Mouse (Mus musculus) natural killer cell, adult 2 months (primary cell): ENCODE results near the gene Prdx1.
"Not testable (repeated sequence)": the region's sequence is repeated elsewhere in the genome, so short reads cannot be mapped to it uniquely, and the experiment has no call there.

Source experiments
- DNase-seq, 2 experiments: peaks; one replicate each; pipeline ENCODE4 v3.0.0; 2022; ENCODE audit warnings: low spot score in 2 of 2

The Prdx1 gene

DNA sequence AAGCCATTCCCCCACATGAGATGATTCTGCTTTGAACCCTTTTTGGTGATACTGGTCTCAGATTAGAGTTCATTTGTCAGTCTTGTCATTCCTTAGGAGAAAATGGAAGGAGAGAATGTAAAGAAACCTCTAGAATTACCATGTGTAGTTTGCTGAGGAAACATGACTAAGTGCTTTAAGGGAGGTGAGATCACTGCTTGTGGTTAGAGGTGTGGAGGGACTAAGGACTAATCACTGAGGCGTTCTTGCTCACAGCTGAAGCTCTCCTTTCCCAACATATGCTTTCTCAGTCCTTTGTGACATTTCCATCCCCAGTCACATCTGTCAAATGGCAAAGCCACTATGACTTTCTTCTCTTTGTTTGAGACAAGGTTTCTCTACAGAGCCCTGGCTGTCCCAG is 7.5 kb upstream of the Prdx1 start:
- no peak for DNase-seq

DNA sequence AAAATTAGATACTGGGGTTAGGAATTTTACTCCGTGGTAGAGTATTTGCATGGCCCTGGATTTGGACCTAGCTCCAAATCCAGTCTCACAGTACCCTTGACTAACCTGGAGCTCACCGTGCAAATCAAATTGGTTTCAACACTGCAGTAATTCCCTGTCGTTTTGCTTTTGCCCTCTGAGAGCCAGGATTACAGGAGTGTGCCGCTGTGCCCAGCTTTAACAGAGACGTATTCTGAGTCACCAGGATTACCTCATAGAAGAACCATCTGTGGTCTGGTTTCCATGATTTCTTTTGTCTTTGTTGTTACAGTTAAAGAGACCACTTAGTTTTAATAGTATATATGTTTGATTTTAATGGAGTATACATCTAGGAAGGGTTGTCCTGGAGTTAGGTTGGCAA is 6.2 kb upstream of the Prdx1 start:
- DNase-seq = no peak

DNA sequence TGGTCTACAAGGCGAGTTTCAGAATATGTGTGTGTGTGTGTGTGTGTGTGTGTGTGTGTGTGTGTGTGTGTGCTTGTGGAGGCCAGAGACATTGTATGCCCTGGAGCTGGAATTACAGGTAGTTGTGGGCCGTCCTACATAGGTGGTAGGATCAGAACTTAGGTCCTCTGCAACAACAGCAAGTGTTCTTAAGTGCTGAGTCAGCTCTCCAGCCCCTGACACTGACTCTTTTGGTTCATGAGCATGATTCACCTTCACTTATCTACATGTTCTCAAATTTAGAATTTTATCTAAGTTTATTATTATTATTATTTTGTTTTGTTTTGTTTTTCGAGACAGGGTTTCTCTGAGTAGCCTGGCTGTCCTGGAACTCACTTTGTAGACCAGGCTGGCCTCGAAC is 4.8 kb upstream of the Prdx1 start:
- not testable (repeated sequence) for DNase-seq

DNA sequence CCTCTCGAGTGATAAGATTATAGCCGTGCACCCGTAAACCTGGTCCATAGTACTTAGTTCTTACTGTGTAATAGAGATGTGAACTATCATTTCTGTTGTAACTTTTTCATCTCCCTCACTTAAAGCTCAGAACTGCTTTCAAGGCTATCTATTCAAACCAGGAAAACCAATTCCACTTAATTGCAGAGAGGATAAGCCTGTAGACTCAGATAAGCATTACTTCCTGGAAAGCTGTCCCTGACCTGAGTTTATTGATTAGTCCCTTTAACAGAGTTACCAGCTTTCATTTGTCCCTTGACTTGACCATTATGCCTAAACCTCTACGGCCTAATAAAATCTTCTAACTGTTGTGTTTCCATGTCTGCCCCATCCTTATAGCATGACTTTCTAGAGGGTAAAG is 1.4 kb upstream of the Prdx1 start:
- DNase-seq = no peak

DNA sequence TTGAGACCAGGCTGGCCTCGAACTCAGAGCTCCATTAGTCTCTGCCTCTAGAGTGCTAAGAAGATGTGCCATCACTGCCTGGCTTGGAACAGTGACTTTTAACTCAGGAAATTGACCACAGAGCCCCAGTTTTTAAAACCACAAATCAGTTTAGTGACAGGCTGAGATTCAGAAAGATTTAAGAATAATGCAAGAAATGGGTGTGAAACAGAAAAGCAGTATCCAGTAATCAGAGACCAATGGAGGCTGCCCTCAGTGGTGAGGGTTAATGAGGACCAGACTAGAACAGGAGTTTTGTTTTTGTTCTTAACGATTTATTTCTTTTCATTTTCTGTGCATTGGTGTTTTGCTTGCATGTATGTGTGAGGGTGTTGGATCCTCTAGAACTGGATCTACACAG is 679 bp upstream of the Prdx1 start:
- DNase-seq = no peak

DNA sequence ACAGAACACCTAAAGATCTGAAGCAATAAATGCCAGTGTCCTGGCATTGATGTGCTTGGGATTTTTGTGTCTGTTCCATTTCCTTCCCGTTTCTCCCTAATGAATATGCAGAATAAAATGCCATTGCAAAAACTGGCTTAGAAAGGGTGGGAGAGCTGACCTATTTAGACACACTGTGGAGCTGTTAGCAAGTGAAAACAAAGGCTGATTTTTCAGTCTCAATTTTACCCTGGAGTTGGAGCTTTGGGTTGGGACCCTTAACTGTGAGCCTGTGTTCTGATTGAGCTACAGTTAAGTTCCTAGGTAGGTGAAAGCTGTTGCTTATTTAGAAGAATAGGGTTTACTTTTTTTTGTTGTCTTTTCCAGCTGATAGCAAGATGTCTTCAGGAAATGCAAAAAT is 1.7 kb downstream of the Prdx1 start:
- no peak for DNase-seq

DNA sequence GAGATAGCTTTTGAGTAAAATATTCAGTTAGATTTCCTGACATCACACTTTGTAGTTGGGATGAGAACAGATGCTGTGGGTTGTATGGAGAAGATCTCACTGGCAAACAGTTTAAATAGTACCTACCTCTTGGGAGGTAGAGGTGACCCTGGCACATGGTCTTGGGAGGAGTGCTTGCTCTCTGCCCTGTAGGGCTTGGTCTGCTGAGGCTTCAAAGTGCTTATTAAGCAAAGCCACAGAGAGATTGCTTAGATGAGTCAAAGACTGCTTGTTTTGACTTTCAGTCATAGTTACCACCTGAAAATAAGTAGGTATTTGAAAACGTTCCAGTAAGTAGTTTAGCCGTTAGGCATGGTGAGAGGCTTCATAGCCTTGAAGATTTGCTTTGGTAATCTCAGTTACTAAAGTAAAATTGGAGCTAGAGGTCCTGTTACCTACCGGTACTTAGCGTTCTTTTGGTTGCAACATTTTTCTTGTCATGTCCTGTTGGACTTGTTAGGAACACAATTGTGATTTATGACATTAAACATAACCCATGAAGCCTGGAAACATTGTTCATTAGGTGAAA is 4.0 kb downstream of the Prdx1 start:
- DNase-seq = no peak

DNA sequence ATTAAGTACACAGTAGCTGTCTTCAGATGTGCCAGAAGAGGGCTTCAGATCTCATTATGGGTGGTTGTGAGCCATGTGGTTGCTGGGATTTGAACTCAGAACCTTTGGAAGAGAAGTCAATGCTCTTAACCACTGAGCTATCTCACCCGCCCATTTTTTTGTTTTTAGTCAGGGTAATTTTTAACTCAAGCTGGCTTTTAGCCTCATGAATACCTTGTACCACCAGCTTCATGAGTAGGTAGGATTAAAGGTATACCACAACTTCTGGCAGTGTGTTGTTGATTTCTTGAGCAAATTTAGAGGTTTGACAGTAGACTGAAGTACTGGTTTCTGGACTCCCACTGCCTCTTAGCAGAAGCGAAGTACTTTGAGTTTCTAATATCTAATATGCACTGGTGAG is 6.8 kb downstream of the Prdx1 start:
- no peak for DNase-seq

DNA sequence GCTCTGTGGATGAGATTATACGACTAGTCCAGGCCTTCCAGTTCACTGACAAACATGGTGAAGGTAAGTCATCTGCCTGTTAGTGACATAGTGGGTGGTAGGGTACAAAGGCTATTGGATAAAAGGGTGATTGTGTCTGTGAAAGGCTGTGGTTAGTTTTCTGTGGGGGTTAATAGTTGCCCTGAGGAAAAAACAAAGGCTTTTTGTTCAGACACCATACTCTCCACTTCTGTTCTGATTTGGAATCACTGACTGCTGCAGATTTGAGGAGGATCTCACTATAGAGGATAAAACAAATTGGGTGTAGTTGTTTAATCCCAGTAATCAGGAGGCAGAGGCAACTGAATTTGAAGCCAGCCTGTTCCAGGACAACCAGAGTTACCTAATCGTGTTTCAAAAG is 8.4 kb downstream of the Prdx1 start:
- DNase-seq = no peak

DNA sequence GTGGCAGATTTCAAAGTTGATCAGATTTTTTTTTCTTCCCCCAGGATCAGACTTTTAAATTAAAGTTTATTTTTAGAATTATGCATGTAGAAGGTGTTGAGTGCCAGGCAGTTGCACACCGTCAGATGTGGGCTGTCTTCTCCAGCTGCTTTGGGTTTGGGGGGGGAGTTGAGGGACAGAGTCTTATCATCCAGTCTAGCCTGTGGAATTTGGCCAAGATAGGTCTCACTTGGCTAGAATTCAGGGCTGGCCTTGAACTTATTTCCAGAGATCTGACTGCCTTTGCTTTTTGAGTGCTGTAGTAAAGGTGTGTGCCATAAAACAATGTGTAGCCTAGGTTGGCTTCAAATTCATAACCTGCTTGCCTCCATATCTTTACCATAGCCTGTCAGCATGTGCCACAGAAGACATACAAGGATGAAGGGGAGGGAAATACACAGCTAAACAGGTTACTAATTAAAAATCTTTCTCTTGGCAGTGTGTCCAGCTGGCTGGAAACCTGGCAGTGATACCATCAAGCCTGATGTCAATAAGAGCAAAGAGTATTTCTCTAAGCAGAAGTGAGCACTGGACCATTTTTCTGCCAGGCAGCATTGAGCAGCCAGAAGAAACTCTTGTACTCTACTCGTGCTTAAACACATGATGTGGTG is 13.5 kb downstream of the Prdx1 start:
- DNase-seq = no peak

DNA sequence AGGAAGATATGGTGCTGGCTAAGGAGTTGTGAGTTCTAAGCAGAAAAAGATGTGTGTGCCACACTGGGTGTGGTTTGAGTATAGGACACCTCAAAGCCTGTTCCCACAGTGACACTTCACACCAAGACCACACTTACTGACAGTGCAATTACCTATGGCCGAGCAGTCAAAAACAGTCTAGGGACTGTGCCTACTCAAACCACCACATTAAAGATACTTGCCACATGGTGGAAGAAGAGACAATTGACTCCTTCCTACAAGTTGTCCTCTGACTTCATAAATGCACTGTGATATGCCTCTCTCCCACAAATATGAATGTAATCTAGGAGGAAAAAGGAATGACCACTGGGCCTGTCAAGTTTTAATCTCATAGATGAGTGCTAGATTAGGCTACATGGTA is 15.6 kb downstream of the Prdx1 start:
- peak in 1 of 2 experiments; percentile 35 for DNase-seq

DNA sequence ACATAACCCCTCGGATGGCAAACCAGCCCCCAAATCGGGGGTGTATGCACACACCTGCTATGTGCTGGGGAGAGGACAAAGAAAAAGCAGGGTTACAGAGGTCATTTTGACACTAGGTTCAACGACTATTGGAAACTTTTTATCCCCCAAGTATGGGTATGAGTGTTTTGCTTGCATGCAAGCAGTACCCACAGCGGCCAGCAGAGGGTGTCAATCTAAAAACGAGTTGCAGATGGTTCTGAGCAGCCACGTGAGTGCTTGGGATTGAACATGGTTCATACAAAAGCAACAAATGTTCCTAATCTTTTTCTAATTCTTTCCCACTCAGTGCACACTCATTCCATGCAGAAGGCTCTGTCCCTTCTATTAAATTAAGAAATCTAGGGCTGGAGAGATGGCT is 18.5 kb downstream of the Prdx1 start:
- peak; percentile 69 to 82 for DNase-seq

DNA sequence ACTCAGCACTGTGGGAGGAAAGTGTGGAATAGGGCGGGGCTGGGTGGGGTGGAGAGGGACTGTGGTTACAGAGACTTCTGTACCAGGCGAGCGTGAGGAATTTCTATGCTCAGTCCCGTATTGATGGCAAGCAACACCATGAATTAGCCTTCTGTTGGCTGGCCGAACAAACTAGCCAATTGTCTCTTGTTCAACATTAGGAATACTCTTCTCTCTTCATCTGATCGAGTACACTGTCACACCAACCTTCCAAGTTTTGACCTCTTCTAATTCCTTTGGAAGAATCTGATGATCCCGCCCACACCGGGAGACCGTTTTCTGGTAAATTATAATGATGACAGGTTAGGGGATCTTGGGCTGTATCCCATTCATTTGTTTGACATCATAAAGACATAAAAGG is 22.3 kb downstream of the Prdx1 start:
- DNase-seq = no peak

DNA sequence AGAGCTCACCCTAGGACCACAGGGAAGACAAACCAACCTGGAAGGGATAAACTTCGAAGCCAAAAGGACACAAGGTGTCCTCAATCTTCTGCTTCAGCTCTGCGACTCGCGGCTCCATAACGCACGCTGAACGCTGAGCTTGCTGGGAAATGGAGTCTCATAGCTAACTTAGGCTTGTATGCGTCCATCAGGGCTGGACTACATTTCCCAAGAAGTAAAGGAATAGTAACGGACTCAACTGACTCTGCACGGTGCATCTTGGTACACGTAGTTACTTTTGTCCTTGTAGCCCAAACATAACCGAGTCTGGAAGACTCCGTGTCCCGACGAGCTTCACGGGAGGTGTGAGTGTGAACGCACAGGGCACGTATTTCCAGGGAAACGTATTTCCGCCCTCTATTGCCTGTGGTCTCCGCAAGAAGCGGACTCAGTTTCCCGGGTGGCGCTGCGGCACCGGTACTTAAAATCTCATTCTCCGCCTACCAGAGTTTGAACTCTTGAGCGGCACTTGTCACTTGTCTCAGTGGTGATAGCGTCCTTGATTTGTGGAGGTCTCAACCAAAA is 22.9 kb downstream of the Prdx1 start, which contains the start of the genes Mmachc and Ccdc163:
TSS of gene Mmachc (minus strand) at position 206 of the 564 bp plus-strand sequence.
TSS of gene Ccdc163 (plus strand) at position 309 of the 564 bp plus-strand sequence.
- DNase-seq = peak; percentile 74 to 84

DNA sequence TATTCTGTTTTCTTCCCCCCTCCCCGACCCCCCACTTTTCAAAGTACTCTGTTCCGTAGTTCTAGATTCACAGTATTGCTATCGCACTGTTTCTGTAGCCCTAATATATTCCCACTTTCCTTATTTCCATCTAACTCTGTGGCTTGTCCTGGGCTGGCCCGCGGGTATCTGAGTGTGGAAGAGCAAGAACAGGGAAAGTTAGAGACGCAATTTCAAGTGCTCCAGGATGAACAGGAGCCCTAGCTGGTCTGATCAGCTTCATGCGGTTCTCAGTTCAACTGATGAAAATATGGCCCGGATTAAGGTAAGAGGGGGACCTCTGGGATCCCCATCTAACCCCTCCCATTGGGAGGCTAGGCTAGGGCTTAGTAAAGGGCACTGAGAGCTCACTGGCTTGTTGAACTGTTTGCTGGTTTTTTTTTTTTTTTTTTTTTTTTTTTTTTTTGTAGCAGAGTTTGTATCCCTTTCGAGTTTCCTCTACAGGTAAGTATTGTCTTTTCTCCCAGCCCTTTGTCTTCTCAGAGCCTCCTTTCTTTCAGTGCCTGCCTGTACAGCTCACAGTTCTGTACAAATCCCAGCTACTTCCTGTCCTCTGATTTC is 23.5 kb downstream of the Prdx1 start:
- DNase-seq = no peak

DNA sequence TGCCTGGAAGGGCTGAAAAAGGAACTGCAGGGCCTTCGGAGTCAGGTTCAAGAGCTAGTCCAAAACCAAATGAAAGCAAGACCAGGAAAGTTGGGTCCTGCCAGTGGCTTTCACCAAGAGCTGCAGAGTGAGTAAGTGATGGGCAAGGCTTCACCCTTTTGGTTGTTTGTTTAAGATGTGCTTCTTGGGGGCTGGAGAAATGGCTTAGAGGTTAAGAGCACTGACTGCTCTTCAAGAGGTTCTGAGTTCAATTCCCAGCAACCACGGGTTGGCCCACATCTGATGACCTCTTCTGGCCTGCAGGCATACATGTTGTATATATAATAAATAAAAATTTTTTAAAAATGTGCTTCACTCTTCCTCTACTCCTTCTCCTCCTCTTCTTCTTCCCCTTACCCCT is 24.8 kb downstream of the Prdx1 start:
- DNase-seq = no peak

DNA sequence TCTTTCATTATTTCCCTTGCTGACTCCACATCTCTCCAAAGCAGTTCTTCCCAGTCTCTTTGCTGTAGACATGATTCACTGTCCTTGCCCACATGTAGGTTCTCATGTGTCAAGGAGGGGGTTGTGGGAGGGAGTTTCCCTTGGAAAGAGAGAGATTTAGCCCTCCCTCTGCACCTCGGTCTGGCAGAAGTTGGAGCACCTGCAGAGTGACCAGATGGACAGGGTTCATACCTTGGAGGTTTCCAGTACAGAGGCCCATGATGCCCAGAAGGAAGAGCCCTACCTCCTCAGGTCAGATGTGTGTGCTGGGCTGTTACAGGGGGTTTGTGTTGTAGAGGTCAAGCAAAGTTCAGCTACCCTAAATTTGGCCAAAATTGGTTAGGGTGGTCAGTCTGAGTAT is 27.2 kb downstream of the Prdx1 start:
- DNase-seq = no peak

DNA sequence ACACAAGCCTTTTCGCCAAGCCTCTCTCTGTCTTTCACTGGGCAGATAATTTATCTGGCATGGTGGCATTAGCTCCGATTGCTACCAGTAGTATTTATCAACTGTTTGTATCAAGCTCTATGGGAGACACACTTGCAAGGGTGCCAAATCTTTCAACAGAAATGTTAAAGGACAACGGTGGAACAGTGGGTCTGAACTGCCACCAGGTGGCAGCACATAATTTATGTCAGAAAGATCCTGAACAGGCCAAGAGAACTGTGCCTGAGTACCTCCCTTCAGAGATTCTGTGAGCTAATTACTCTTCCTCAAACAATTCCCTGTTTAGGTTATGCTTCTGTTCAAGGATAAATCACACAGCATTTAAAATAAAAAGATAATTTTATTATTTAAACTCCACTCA is 34.1 kb downstream of the Prdx1 start:
- DNase-seq = peak; percentile 53 to 65

DNA sequence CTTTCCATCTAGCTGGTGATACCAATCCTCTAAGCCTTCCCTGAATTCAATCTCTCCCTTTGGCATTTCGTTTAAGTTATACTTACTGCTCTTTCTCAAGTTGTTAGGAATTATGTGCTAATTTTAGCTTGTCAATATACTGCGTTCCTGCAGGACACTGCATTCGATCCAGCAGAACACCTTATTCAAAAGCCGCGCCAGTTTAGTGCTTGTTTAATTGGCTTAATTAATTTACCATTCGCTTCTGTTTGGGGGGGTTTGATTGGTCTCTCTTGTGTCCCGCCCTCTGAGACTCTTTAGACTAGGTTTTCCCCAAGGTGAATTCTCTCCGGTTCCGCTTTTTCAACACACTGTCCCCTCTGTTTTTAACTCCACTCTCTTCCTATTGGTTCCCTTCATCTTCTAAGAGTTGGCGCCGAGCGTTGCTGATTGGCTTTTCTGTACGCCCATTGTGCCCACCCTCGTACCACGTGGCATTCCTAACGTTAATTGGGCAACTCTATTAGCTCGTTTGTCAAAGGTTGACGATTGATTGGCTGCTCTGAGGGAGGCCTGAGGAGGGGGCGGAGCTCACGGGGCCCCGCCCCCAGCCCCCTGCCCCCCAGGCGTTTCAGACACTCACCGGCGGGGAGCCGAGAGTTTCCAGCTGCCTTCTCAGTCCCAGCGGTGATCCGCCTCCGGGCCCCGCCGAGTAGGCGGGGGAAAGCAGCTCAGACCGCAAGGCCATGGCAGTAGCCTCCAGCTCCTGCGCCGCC is 35.2 kb downstream of the Prdx1 start, which contains the start of gene Tesk2:
TSS of gene Tesk2 (plus strand) at position 606 of the 755 bp plus-strand sequence.
- DNase-seq = peak; percentile 89 to 95

DNA sequence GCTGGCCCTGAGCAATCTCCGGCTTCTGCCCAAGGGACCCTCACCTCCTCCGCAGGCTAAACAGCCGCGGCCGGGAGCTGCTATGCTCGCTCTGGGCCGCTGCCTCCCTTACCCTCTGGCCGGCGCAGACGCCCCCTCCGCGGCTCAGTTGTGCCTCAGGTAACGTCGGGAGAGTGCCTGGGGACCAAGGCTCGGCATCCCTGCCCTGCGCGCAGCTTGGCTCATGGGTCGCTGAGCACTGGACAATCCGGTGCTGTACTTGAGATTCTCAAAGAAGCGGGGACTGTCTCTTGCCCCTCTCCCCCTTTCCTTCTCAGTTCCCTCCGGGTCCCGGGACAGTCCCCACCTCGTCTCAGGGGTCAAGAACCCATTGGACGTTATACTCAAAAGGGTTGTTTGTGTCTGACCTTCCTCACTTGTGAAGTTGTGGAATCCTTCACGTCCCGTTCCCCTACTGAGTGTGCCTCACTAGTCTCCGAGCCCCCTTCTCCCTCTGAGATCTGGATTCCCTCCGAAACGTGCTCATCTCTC is 35.8 kb downstream of the Prdx1 start:
- no peak for DNase-seq

DNA sequence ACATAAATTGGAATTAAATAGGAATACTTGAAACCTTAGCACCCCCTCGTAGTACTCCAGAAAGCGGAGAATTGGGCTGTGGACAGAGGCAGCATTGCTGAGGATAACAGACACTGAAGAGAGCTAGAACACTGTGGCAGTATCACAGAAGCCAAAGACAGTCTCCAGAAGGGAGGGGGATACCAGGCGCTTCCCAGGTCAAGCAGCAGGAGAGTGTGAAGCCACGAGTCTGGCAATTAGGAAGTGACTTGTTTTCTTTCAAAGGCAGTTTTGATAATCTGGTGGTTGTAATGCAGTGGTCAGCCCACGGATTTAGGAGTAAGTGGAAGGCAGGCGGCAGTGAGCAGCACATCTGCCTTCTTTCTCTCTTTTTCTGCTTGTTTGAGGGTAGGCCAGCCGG is 36.9 kb downstream of the Prdx1 start:
- no peak for DNase-seq

DNA sequence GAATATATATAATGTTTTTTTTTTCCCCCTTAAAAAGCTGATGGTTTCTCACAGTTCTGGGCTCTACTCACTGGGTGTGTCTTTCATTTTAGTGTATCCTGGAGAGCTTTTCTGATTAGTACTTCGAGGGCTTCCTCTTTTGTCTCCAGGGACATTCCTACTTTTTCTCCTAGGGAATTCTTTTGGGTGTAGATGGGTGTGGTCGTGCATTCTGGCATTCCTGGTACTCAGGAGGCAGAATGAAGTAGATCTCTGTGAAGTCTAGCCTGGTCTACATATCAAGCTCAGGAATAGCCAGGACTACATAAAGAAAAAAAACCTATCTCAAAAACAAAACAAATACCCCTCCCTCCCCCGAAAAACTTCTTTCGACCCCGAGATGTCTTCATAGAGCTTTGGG is 40.1 kb downstream of the Prdx1 start:
- DNase-seq = no peak
